Mouse (Mus musculus) kidney, adult 18-20 months (tissue): ENCODE measurements around the gene Uqcrc1.

ENCODE experiments used
- DNase-seq: peaks from one replicate; pipeline ENCODE4 v3.0.0; 2021

The Uqcrc1 gene

DNA sequence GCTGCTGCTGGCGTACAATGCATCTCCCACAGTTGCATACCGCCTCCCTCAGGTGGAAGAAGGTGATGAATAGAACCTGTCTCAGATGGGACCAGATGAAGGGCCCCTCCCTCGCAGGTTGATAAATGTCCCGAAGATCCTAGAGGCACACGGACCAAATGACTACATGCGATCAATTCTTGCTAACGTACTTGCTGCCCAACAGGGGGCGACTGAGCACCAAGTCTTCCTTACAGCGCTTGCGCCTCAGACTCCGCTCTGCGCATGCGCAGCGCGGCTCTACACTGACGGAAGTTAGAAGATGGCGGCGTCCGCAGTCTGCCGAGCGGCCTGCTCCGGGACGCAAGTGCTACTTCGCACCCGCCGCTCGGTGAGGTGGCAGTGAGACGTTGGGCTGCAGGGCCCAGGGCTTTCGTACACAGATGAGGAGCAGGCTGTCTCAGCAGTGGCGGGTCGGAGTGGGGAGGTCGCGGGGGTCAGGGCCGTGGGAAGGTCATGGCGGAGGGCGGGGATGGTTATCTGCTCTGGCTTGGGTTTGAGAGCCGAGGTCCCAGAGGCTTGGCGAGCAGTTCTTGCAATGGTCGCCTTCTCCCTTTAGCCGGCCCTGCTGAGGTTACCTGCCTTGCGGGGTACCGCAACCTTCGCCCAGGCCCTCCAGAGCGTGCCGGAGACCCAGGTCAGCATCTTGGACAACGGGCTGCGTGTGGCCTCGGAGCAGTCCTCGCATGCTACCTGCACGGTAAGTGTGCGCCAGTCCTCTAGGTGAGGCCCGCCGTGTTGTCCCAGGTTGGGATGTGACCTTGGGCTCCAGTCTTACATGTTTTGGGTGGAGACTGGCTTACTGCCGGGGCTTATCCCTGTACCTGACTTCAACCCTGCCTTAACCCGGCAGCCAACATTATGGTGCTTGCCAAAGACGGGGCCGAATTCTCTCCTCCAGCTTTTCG, at the start of gene Uqcrc1:
Uqcrc1 (plus strand) TSS at position 216 of the 947 bp plus-strand sequence.
- peak; percentile 95 for DNase-seq

DNA sequence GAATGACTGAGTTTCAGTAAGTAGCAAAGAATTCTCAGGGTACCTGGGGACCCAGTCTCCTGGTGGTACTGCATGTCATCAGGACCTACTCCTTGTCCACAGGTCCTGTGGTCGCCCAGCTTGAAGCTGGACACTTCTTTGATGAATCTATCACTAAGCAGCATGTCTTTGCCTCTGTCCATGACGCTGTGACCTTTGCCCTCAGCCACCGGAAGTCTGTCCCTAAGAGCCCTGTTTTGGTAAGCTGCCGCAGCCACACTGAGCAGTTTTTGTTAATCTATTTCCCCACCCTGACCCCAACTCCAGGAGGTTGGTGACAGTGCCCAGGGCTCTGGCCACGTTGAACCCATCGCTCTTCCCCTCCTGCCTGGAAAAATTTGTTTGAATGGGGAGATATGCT, 24.1 kb upstream of the Uqcrc1 start:
- no peak for DNase-seq

DNA sequence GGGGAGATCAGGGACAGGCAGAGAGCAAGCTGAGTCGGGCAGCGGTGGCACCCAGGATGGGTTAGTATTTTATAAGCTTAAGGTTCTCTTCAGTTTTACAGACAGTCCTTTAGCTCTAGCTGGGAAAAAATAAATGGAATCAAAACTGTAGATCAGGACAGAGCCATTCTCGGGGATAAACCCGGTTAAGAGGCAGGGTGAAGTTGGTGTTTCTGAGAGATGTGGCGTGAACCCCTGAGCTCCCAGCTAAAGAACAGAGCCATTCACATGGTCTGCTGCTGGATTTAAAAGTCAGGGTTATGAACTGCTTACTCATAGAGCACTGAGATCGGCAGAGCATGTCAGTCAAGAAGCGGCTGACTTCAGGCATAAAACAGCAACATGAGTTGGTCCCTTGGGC, 23.3 kb upstream of the Uqcrc1 start:
- no peak for DNase-seq

DNA sequence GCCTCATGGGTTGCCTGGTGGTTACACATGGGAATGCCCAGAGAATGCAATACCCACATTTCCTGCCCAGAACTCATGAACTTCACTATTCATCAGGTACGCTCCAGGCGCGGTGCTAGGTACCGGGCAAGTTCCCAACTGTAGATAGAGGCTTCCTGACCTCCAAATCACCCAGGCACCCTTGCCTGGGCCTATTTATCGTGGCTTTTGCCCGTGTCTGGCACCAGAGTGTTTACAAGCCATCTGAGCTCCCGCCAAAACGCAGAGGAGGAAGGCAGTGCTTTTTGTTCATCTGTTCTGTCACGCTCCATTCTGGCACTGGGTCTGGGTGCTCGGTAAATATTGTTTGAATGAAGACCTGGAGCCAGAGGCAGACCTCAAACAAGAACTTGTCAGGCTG, 22.8 kb upstream of the Uqcrc1 start:
- no peak for DNase-seq

DNA sequence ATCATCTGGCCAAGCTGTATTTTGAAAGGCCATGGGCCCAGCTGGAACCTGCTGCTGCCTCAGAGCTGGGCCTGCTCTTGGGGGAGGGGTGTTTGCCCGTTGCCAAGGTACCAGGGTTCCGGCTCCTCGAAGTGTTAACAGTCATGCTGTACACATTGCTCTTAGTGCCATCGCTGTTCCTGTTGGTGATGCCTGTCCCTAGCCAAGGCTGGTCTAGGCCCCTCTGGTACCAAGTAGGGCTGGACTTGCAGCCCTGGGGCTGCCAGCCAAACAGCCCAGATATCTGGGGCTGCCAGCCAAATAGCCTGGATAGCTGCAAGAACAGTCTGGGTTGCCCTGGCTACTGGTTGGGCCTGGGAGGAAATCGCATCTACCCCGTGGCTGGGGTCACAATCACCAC, 21.9 kb upstream of the Uqcrc1 start, which contains the start of gene Tmem89:
Tmem89 (plus strand) TSS at position 129 of the 400 bp plus-strand sequence.
- no peak for DNase-seq

DNA sequence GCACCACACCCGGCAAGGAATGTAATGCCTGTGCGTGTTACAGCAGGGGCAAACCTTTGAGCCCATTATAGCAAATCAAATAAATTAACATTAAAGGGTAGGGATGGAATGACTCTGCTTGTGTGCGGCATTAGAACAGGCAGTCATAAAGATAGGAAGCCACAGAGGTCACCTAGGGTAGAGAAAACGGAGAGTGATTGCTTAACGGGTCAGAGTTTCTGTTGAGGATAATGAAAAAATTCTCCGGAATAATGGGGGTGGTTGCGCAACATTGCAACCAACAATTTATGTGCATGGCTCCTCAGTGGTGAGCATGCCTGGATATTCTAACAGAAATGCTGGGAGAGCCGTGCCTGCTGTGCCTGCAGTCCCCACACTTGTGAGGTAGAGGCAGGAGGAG, 10.5 kb upstream of the Uqcrc1 start:
- DNase-seq: no peak

DNA sequence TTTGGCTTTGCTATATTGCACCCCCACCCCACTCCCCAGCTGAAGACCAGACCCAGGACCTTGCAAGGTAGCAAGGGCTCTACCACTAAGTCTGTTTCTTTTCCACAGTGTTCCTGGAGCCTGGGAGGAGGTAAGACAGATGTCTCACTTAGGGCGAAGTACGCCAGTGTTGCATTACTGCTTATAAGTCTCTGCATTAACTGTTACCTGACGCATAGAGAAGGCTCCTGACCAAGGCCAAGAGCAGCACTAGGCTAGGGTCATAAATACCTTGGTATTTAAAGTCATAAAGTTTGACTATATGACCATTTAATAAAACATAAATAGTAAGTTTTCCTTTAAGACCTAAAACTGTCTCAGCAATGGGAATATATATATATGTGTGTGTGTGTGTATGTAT, 8.0 kb upstream of the Uqcrc1 start:
- no peak for DNase-seq

DNA sequence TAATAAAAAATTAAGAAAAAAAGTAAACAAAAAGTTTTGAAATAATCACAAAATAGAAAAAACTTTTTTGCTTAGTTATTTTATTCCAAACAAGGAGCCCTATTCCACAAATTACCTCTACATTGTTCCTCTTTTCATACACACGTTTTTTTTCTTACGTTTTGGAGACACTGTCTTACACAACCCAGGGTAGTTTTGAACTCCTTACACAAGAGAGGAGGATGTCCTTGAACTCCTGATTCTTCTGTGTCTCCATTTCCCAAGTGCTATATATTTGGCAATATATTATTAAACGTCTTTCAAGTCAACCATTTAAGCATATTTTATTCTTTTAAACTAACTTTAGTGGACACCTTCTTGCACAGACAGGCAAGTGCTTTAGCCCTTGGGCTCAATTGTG, 442 bp upstream of the Uqcrc1 start:
- no peak for DNase-seq

DNA sequence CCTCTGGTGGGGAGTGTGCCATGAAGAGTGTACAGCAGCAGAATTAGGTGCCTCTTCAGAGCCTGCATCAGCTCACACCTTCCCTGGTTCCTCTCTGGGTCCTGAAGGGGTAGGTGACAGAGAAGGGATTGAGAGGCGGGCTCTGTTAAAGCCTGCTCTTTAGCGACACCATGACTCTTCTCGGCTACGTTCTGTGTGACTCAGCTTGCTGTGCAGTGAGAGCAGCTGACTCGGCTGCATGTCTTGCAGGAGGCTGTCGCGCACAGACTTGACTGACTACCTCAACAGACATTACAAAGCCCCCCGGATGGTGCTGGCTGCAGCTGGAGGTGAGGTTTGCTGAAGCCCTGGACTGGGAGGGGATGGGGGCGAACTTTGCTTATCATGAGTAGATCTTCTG, 8.7 kb downstream of the Uqcrc1 start:
- no peak for DNase-seq

DNA sequence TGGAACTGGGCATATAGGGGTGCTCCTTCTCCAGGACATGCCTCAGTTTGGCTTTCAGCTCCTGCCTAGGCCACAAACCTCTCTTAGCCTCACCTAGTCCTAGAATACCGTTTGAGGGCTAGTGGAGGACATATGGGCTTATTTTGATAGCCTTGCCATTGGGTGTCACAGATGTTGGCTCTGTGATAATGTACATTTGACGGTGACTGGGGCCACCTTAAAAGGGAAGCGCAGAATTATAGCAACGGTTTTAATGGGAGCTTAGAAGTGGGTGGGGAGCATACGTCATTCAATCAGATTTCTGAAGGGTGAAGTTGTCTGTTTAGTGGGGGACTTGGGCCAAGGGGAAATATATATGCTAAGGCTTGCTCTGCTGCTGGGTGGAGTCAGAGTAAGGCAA, 9.2 kb downstream of the Uqcrc1 start:
- DNase-seq: no peak

DNA sequence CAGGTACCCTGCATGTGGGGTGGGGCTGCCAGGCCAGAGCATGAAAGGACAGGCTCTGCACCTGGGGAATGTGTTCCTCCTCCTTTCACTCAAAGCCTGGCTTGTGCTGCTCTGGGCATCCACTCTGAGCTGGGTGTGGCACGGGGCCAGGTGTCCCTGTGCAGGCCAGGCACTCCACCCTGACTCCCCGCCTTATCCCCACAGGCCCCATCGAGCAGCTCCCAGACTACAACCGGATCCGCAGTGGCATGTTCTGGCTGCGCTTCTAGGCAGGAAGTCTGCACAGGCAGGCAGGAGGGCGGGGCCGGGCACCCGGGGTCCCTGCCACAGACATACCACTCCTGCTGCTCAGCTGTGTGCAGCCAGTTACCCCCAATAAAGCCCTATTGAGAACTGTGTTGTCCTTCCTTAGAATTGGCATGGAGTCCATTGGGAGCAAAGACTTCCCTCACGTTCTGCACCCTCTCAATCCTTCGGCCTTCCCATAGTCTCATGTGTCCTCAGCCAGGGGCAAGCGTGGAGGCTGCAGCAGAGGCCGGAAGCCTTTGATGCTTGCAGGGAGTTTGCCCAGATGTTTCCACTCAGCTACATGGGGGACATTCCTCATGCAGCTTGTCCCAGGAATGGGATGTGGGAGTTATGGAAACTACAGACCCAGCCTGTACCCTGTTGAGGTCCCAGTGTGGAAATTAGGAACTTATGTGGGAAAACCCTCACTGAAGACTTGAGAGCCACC, 13.0 kb downstream of the Uqcrc1 start:
- peak; percentile 10 for DNase-seq

DNA sequence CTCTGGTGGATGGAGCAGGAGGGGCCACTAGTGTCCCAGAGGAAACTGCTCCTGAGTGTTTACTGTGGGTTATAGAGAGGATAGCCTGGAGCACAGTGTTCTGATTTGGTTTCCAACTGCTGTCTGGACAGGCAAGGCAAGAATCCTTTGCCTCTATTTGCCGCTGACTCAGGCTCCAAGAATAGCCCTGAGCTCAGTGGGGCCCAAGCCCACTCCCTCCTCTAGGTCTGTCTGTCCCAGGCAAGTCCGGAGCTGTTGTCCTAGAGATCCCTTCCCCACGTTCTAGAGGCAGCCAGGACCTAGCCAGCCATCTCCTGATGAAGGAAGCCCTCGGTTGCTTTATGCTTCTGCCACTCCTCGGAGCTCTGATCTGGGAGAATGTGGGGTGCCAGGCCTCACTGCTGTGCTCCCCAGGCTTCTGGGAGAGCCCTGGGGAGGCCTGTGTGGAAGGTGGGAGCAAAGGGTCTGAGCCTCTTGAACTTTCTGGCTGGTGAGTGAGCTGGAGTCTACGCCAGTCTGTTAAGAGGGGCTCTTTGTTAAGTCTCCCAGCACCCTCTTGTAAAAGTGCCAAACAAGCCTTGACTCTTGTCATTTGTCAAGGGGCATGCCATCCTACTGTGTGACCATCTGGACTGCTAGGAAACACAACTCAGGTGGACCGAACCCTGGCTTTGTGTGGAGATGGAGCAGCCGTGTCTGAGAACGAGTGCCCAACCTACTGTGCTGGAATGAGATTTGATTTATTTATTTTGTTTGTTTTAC, 13.7 kb downstream of the Uqcrc1 start:
- no peak for DNase-seq

DNA sequence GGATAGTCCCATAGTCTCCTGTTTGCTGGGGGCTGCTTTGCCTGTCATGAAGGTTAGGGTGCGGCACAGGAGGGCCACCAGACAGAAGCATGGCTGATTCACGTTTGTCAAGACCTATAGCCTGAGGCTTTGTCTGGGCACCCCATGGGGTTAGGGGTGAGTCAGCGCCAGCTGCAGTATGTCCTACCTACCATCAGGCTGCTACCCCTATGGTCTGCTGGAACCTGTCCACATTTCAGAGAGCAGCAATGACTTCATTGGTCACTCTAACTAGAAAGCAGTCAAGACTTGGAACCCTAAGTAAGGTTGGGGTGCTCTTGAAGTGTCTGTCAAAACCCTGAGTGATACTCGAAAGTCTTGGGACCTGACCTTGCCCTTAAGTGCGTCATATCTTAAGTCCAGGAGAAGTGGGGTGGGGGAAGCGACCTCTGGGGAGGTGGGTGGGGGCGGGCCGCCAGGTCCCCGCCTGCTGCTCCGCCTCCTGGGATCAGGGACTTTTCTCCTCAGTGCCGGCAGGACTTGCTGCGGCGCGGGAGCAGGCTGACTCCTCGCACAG, 16.7 kb downstream of the Uqcrc1 start, which contains the start of gene Col7a1:
Col7a1 (plus strand) TSS at position 506 of the 556 bp plus-strand sequence.
- no peak for DNase-seq

DNA sequence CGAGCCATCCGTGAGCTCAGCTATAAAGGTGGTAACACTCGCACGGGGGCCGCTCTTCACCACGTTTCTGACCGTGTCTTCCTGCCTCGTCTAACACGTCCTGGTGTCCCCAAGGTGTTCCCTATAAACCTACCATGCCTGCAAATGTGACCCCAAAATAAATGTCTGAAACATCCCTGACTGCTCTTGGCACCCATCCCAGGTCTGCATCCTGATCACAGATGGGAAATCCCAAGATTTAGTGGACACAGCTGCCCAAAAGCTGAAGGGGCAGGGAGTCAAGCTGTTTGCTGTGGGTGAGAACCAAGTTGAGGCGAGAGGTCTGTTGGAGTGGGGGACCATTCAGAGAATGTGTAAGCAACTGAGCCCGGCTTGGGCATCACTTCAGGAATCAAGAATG, 18.8 kb downstream of the Uqcrc1 start:
- DNase-seq: no peak

DNA sequence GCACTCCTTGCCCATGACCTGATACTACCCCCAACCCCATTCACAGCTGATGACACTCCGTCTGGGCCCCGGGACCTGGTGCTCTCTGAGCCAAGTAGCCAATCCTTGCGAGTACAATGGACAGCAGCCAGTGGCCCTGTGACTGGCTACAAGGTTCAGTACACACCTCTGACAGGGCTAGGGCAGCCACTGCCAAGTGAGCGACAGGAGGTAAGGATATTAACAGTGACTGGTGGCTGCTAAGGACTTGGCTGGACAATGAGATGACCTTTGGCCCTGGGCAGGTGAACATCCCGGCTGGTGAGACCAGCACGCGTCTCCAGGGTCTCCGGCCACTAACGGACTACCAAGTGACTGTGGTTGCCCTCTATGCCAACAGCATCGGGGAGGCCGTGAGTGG, 19.4 kb downstream of the Uqcrc1 start:
- peak; percentile 37 for DNase-seq

DNA sequence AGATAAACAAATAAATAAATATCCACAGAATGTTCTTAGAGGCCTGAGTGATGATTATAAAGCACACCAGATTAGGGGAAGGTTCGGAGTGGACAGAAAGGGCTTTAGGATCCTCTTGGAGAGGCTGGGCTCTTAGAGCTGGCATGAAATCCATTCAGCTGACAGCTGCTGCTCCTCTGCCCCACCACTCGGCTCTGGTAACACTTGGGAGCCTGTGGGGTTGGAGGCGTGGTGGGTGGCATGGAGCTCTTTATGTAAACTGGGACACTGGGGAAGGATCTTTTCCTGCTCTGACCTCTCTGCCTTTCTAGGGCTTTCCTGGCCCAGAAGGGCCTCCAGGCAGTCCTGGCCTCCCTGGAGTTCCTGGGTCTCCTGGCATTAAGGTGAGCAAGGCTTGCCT, 27.1 kb downstream of the Uqcrc1 start:
- no peak for DNase-seq

DNA sequence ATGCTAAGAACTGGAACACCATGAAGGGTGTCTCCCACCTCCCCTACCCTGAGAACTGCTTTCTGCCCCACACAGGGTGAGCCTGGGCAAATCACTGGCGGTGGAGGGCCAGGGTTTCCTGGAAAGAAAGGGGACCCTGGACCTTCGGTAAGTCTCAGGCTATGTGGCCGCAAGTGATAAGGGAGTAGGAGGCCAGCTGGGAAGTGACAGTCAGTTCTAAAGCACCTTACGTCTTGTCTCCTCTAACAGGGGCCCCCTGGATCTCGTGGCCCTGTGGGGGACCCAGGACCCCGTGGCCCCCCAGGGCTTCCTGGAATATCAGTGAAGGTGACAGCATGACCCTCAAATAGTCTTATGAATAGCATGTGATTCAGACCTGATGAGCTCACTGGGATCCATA, 27.9 kb downstream of the Uqcrc1 start:
- DNase-seq: no peak

DNA sequence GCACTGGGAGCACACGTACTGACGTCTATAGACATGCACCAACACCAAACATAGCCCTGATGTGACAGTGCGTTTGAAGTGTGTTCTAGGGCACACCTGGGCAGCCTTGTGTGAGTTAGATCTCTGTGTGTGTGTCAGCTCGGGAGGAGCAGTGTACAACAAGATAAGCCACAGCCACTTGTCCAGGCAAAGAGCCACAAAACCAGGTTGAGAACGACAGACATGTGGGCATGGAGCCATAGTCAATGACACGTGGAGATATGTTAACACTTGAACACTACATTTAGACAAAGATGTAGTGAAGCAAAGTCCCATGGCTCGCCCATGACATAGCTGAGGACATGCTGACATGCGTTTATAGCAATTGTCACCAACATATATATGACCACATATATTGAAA, 34.2 kb downstream of the Uqcrc1 start:
- DNase-seq: no peak

DNA sequence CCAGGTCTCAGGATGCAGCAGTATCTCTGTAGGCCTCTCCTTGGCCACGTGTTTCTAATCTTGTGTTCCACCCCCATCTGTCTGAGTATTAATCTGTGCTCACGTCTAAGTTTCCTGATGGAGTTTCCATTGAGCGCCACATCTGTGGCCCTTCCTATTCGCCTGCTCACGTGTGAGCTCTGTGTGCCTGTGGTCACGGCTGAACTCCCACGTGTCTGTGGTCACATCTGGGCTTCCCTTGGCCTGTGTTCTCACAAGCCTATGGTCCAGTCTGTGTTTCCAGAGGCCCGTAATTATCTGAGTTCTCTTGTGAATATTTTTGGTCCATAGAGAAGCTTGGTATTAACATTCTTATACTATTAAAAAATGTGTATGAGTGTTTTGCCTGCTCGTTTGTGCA, 40.0 kb downstream of the Uqcrc1 start:
- DNase-seq: no peak

DNA sequence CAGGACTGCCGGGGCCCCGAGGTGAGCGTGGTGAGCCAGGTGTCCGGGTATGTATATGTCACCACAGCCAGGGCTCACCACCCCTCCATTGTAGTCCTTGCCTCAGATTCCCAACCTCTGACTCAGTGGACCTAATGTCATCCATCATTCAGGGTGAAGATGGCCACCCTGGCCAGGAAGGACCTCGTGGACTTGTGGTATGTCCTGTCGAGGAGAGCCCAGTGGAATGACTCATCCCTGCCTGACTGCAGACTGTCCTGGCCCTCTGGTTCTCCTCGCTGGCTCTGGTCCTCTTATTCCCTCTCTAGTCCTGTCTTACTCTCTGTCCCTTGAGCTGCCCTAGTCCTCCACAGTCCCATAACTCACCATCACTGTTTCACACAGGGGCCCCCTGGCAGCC, 41.5 kb downstream of the Uqcrc1 start:
- no peak for DNase-seq

DNA sequence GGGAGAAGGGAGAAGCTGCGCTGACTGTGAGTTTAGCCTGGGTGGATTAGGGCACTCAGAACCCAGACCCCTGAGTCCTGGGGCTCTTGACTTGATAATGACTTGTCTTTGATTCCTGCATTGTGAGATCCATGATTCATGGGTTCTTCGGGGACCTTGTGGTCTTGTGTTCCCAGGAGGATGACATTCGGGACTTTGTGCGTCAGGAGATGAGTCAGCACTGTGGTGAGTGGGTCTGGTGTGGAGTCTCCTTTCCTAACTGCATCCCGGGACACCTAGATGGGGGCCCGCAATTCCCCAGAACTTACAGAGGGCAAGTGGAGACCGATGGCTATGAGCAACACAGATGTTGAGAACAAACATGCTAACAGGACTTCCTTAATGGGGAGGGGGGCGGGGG, 46.1 kb downstream of the Uqcrc1 start:
- no peak for DNase-seq

DNA sequence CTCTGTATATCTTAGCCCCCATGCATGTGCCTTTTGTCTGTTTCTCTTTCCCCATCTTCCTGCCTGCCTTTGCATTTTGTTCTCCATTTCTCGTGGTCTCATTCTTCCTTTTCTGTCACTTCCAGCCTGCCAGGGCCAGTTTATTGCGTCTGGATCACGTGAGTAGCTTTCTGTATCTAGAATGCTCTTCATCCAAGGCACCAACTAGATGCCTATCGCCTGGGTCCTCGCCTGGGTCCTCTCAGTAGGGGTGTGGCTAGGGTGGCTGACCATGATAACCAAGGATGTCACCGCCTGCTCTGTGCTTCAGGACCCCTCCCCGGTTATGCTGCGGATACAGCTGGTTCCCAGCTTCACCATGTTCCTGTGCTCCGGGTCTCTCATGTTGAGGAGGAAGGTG, 46.8 kb downstream of the Uqcrc1 start:
- no peak for DNase-seq

DNA sequence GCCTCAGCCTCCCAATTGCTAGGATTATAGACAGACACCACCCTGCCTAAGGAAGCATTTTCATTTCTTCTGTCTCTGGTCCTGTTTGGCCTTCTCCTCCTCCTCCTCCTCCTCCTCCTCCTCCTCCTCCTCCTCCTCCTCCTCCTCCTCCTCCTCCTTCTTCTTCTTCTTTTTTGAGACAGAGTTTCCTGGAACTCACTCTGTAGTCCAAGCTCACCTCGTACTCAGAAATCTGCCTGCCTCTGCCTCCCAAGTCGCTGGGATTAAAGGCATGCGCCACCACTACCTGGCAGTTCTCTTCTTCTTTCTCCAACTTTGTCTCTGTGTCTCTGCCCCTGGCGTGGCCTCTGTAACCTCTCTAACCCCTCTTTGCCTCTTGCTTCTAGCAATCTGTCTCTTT, 49.3 kb downstream of the Uqcrc1 start, which contains the start of gene Ucn2:
Ucn2 (plus strand) TSS at position 301 of the 400 bp plus-strand sequence.
- DNase-seq: no peak
